Mouse (Mus musculus) liver, postnatal 0 days (tissue): Measurements from ENCODE around the gene Dhrs3.

Experiments used
- CTCF ChIP-seq: sonication (generic); IDR thresholded peaks from 2 replicates; pipeline ENCODE4 v1.5.1; 2016; ENCODE audit warnings: antibody characterized with exemption, low read depth
- EP300 ChIP-seq: IDR thresholded peaks from 2 replicates; pipeline ENCODE4 v1.6.1; 2016; ENCODE audit warnings: antibody characterized with exemption, low read depth, mild to moderate bottlenecking

GRCm38 (mm10) chr4:144961232-144961631 is 68.6 kb downstream of the Dhrs3 start:
- TF ChIP-seq CTCF (no peak), EP300 (no peak)
